Comparison of ENCODE assay signal across 8 mouse cellular contexts in the genomic region with DNA sequence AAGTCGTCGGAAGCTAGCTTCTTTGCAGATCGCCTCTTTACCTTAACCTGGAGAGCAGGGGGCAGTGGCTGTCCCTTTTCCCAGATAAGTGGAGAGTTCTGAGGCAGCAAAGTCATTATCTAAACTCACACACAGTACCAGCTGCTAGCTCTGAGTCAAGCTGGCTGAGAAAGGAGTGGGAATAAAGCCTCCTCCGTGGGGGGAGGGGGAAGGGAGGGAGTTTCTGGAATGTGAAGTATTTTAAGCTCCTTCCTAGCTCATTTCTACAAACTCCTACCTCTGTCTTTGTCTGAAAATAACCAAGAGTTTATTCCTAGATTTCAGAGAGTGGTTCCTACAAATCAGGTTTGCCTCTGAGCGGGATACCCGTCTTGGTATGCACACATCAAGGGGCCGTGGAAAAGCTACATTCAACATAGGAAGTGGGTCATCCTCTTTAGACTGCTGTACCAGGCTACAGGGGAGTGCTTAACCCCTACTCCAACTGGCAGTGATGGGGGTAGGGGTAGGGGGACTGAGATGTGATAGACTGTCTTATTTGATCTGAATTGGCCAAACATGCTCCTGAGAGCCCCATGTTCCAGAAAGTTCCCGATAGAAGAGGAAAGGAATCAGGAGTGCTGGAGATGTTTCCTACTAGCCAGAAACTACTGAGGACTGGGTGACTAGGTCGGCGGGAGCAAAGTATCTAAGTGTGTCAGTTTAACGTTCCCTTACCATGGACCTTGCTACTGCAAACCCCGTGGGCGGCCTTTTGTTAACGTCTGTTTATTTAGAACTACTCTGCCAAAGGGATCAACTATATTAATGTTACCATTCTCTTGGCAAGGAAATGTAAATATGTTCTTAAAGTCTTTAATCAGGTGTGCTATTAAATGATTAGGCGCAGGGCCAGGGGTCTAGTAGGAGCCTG. TPM values are rescaled to one million over a fixed set of nuclear protein-coding genes. Genes with fewer than 3 reads are reported as not detected.
DNase-seq lines count a peak whose midpoint lies in the region; ATAC-seq and TF ChIP-seq lines count a peak whose summit lies in the region.

No protein-coding gene starts in this region.

- H3K4me1 ChIP-seq in liver, embryonic 12.5 days = peaks cover 11% of the 10 kb centered on the region
- H3K4me1 ChIP-seq in embryonic facial prominence, embryonic 15.5 days = peaks cover 26% of the 10 kb centered on the region
- peaks cover 8% of the 10 kb centered on the region; the same call in 1 of the 2 replicates for H3K4me1 ChIP-seq in limb, embryonic 14.5 days (ENCODE audit: control insufficient read depth, insufficient read depth, low read length)
- peaks cover 15% of the 10 kb centered on the region; the same call in 1 of the 2 replicates for H3K4me1 ChIP-seq in stomach, embryonic 14.5 days (ENCODE audit: control insufficient read depth, insufficient read depth, low read length)

- no peak overlapping the region for H3K4me3 ChIP-seq in liver, embryonic 12.5 days
- H3K4me3 ChIP-seq in embryonic facial prominence, embryonic 15.5 days (replicated peaks) = no peak overlapping the region
- H3K4me3 ChIP-seq in limb, embryonic 14.5 days (replicated peaks; ENCODE audit: low read length) = no peak overlapping the region
- H3K4me3 ChIP-seq in stomach, embryonic 14.5 days (ENCODE audit: low read depth, low read length) = no peak overlapping the region

- H3K9ac ChIP-seq in liver, embryonic 12.5 days = no peak overlapping the region
- no peak overlapping the region for H3K9ac ChIP-seq in embryonic facial prominence, embryonic 15.5 days
- no peak overlapping the region for H3K9ac ChIP-seq in limb, embryonic 14.5 days (ENCODE audit: low read depth, low read length, severe bottlenecking)
- no peak overlapping the region for H3K9ac ChIP-seq in stomach, embryonic 14.5 days (replicated peaks; ENCODE audit: low read depth, low read length)

- H3K9me3 ChIP-seq in liver, embryonic 12.5 days (replicated peaks) = no peaks in the 10 kb centered on the region
- H3K9me3 ChIP-seq in embryonic facial prominence, embryonic 15.5 days (replicated peaks) = no peaks in the 10 kb centered on the region
- no peaks in the 10 kb centered on the region for H3K9me3 ChIP-seq in limb, embryonic 14.5 days (ENCODE audit: control insufficient read depth, low read length)
- H3K9me3 ChIP-seq in stomach, embryonic 14.5 days (ENCODE audit: control insufficient read depth, low read depth, low read length) = no peaks in the 10 kb centered on the region

- ATAC-seq in liver, embryonic 12.5 days = no peak
- ATAC-seq in embryonic facial prominence, embryonic 15.5 days (ENCODE audit: insufficient number of reproducible peaks, low FRiP score, low TSS enrichment, low read depth) = no peak
- ATAC-seq in limb, embryonic 14.5 days (ENCODE audit: low FRiP score, low read depth) = peak; percentile 51; the same call in 1 of the 2 replicates
- peak; percentile 44; the same call in 1 of the 2 replicates for ATAC-seq in stomach, embryonic 14.5 days (ENCODE audit: insufficient number of reproducible peaks, insufficient read depth, low FRiP score, low read depth)
- ATAC-seq in megakaryocyte progenitor cell, adult 5-6 weeks (replicated peaks; ENCODE audit: poor library complexity) = no peak

- peaks cover 21% of the 10 kb centered on the region for H3K27me3 ChIP-seq in liver, embryonic 12.5 days (replicated peaks)
- H3K27me3 ChIP-seq in embryonic facial prominence, embryonic 15.5 days = no peaks in the 10 kb centered on the region
- no peaks in the 10 kb centered on the region for H3K27me3 ChIP-seq in limb, embryonic 14.5 days (ENCODE audit: control insufficient read depth, insufficient read depth, low read length)
- H3K27me3 ChIP-seq in stomach, embryonic 14.5 days (ENCODE audit: control insufficient read depth, insufficient read depth, low read length) = no peaks in the 10 kb centered on the region

- WGBS in liver, embryonic 12.5 days (ENCODE audit: insufficient replicate concordance) = 35% methylated on average over 15 of the region's 15 CpGs
- WGBS in embryonic facial prominence, embryonic 15.5 days = 34% methylated on average over 15 of the region's 15 CpGs
- 34% methylated on average over 15 of the region's 15 CpGs for WGBS in limb, embryonic 14.5 days
- 15% methylated on average over 15 of the region's 15 CpGs for WGBS in stomach, embryonic 14.5 days

- H3K27ac ChIP-seq in liver, embryonic 12.5 days = no peak overlapping the region
- 0 out of 2 replicates have a peak overlapping the region, but pooled peaks have one; percentile 30 for H3K27ac ChIP-seq in embryonic facial prominence, embryonic 15.5 days (replicated peaks)
- no peak overlapping the region for H3K27ac ChIP-seq in limb, embryonic 14.5 days (replicated peaks; ENCODE audit: low read depth, low read length)
- no peak overlapping the region for H3K27ac ChIP-seq in stomach, embryonic 14.5 days (ENCODE audit: low read length)

- TF ChIP-seq POLR2A in limb, embryonic 14.5 days (IDR thresholded peaks at IDR 0.05; ENCODE audit: borderline replicate concordance, extremely low read depth, insufficient read depth, insufficient read length) = no peak

- peak; percentile 19 for DNase-seq in liver
- peak; percentile 31 for DNase-seq in limb, embryonic 14.5 days (ENCODE audit: low spot score)
- DNase-seq in thymus, adult 18-20 months = no peak
- DNase-seq in adrenal gland, postnatal 10 days = no peak

- H3K36me3 ChIP-seq in liver, embryonic 12.5 days = no peaks in the 10 kb centered on the region
- H3K36me3 ChIP-seq in embryonic facial prominence, embryonic 15.5 days = no peaks in the 10 kb centered on the region
- peaks cover 17% of the 10 kb centered on the region for H3K36me3 ChIP-seq in limb, embryonic 14.5 days (ENCODE audit: control insufficient read depth, insufficient read depth, low read length)
- H3K36me3 ChIP-seq in stomach, embryonic 14.5 days (ENCODE audit: control insufficient read depth, insufficient read depth, low read length) = peaks cover 7% of the 10 kb centered on the region; the same call in 1 of the 2 replicates

- H3K4me2 ChIP-seq in liver, embryonic 12.5 days = no peak overlapping the region
- H3K4me2 ChIP-seq in embryonic facial prominence, embryonic 15.5 days (replicated peaks) = no peak overlapping the region
- H3K4me2 ChIP-seq in limb, embryonic 14.5 days (replicated peaks; ENCODE audit: low read depth, low read length, severe bottlenecking) = no peak overlapping the region
- H3K4me2 ChIP-seq in stomach, embryonic 14.5 days (replicated peaks; ENCODE audit: low read depth, low read length) = 0 out of 2 replicates have a peak overlapping the region, but pooled peaks have one; percentile 11

RNA-seq across cellular contexts. Expression of a gene that starts 9.9 kb away (rescaled TPM):
- polyA plus RNA-seq in liver, embryonic 12.5 days (2016; fragmentation: Nextera tagmentation; extraction: Ambion mirVana) = 1.2 and 1.6 TPM in 2 replicates
- 38.9 and 49.5 TPM in 2 replicates for polyA plus RNA-seq in embryonic facial prominence, embryonic 15.5 days (2015; fragmentation: Nextera tagmentation; extraction: Ambion mirVana)
- 24.6 and 26.2 TPM in 2 replicates for polyA plus RNA-seq in limb, embryonic 14.5 days (2012; rRNA removed)
- 39.2 and 41.1 TPM in 2 replicates for polyA plus RNA-seq in limb, embryonic 14.5 days (2014; fragmentation: Nextera tagmentation; extraction: Ambion mirVana)
- polyA plus RNA-seq in stomach, embryonic 14.5 days (2014; fragmentation: Nextera tagmentation; extraction: Ambion mirVana) = 26.9 and 30.4 TPM in 2 replicates
- 0.12 and 0.54 TPM in 2 replicates for total RNA-seq in megakaryocyte progenitor cell, adult 5-6 weeks (2015)
- total RNA-seq in megakaryocyte progenitor cell, adult 5-6 weeks (2017) = 0.54 and 2.0 TPM in 2 replicates
- total RNA-seq in adrenal gland, postnatal 10 days (2021) = 1 to 10 TPM; 3.6 to 5.6 TPM

RNA-seq across cellular contexts. Expression of a gene that starts 11.1 kb away (rescaled TPM):
- 8.9 and 10.9 TPM in 2 replicates for polyA plus RNA-seq in liver, embryonic 12.5 days (2016; fragmentation: Nextera tagmentation; extraction: Ambion mirVana)
- polyA plus RNA-seq in embryonic facial prominence, embryonic 15.5 days (2015; fragmentation: Nextera tagmentation; extraction: Ambion mirVana) = 21.6 and 23.4 TPM in 2 replicates
- 13.7 and 15.0 TPM in 2 replicates for polyA plus RNA-seq in limb, embryonic 14.5 days (2012; rRNA removed)
- polyA plus RNA-seq in limb, embryonic 14.5 days (2014; fragmentation: Nextera tagmentation; extraction: Ambion mirVana) = 18.9 and 20.1 TPM in 2 replicates
- polyA plus RNA-seq in stomach, embryonic 14.5 days (2014; fragmentation: Nextera tagmentation; extraction: Ambion mirVana) = 19.2 and 24.4 TPM in 2 replicates
- 11.3 and 14.5 TPM in 2 replicates for total RNA-seq in megakaryocyte progenitor cell, adult 5-6 weeks (2015)
- 19.3 and 26.1 TPM in 2 replicates for total RNA-seq in megakaryocyte progenitor cell, adult 5-6 weeks (2017)
- 10 to 100 TPM; 19.7 to 22.7 TPM for total RNA-seq in adrenal gland, postnatal 10 days (2021)

RNA-seq across cellular contexts. Expression of a gene that starts 44.3 kb away (rescaled TPM):
- 0.14 and 0.28 TPM in 2 replicates for polyA plus RNA-seq in liver, embryonic 12.5 days (2016; fragmentation: Nextera tagmentation; extraction: Ambion mirVana)
- polyA plus RNA-seq in embryonic facial prominence, embryonic 15.5 days (2015; fragmentation: Nextera tagmentation; extraction: Ambion mirVana) = 10.5 and 11.4 TPM in 2 replicates
- polyA plus RNA-seq in limb, embryonic 14.5 days (2012; rRNA removed) = 13.1 and 16.4 TPM in 2 replicates
- 9.1 and 9.3 TPM in 2 replicates for polyA plus RNA-seq in limb, embryonic 14.5 days (2014; fragmentation: Nextera tagmentation; extraction: Ambion mirVana)
- polyA plus RNA-seq in stomach, embryonic 14.5 days (2014; fragmentation: Nextera tagmentation; extraction: Ambion mirVana) = 1.8 and 2.5 TPM in 2 replicates
- total RNA-seq in megakaryocyte progenitor cell, adult 5-6 weeks (2015) = 0.10 and 0.22 TPM in 2 replicates
- total RNA-seq in megakaryocyte progenitor cell, adult 5-6 weeks (2017) = 0.20 TPM in 1 of 2 replicates, not detected in the other
- total RNA-seq in adrenal gland, postnatal 10 days (2021) = 10 to 100 TPM in 1 of 2 experiments, under 1 TPM in 1; 0.58 to 19.2 TPM

Comparison
In these comparisons a context has a peak if more than half of its experiments do, and no peak if none do; other contexts are left out.
1. DNase-seq: peak in liver (single experiment) and limb, embryonic 14.5 days (single experiment); none in thymus, adult 18-20 months (0 of 2) and adrenal gland, postnatal 10 days (single experiment).
2. ATAC-seq: peak in limb, embryonic 14.5 days (single experiment) and stomach, embryonic 14.5 days (single experiment); none in liver, embryonic 12.5 days (single experiment), embryonic facial prominence, embryonic 15.5 days (single experiment) and megakaryocyte progenitor cell, adult 5-6 weeks (single experiment).